Mouse (Mus musculus) activated CD4-positive, CD25-positive, alpha-beta regulatory T cell, adult 4 months (primary cell): ENCODE data around the gene Galk1. TPM values are rescaled to one million over a fixed set of nuclear protein-coding genes. Genes with fewer than 3 reads are reported as not detected.

Experiments used
- ATAC-seq: one replicate; pipeline ENCODE4 v1.8.0; 2017
- polyA plus RNA-seq, 2 experiments: library from polyadenylated mRNA; unstranded; fragments of 100-300 nt; shearing (Covaris generic); gene quantifications; one replicate each; pipeline ENCODE4 v1.2.1; 2017

Galk1 gene
- polyA plus RNA-seq, 2 experiments from 2014 or later = 23.0 to 25.3 TPM

DNA sequence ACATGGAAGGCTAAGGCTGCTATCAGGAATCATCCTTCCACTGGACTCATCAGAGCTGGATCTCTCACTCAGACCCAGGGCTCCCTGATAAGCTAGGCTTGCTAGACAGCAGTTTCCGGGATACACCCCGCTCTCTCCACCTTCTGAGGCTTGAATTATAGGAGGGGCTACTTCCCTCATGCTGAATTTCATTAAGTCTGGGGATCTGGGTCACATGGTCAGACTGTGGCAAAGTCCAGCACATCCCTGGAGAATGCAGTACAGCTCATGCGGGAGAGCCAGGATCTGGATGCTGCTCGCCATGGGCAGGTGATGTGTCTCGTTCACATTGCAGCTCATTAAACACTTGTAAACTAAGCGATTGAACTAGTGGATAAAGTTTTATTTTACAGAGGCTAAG lies 41.5 kb downstream of the Galk1 start:
- ATAC-seq = no peak

DNA sequence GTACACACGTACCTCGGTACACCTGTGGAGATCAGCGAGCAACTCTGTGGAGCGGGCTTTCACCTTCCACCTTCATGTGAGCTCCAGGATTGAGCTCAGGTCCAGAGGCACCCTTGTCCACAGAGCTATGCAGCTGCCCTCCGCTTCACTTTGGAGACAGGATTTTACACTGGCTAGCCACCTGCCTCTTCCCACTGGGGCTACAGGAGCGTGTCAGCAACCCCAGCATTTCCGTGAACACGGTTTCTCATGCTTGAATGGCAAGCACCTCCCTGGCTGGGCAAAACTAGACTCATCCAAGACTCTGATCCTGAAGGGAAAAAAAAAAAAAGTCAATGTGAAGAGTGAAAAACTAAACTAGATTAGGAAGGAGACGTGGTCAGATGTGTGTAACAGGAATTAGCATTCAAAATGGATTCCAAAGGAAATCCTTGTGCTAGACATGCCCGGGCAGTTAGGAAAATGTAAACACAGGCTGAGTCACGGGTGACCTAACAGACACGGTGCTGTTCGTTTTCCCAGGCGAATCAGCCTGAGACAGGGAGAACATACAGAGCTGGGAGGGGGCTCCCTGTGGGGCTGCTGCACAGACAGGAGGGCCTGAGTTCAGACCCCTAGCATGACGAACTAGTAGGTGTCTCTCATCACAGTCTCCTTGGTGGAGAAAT lies 42.4 kb downstream of the Galk1 start:
- no peak for ATAC-seq

DNA sequence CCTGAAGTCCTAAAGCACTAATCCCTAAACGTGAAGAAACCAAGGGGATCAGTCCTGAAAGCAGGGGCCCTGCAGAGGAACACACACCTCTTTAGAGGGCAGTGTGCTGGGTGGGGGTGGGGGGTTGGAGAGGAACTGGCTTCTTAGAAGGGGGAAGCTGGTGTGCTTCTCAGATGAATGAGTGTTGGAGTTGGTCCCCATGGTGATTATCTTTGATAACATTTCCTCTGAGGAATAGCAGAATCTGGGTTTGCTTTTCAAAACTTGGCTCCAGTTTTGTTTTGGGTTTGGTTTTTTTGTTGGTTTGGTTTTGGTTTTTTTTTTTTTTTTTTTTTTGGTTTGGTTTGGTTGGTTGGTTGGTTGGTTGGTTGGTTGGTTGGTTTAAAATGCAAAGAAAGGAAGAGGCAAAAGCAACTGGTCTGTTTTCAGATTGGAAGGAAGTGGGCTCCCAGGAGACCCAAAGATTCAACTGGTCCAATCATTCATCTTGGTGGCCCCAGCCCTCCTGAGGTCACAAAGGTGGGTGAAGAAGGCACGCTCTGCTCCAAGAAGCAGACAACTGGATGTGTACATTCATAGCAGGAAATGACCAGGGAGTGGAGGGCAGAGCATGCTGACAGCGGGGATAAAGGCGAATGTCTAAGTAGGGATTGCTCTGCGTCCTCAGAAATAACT lies 43.7 kb downstream of the Galk1 start:
- ATAC-seq = no peak

DNA sequence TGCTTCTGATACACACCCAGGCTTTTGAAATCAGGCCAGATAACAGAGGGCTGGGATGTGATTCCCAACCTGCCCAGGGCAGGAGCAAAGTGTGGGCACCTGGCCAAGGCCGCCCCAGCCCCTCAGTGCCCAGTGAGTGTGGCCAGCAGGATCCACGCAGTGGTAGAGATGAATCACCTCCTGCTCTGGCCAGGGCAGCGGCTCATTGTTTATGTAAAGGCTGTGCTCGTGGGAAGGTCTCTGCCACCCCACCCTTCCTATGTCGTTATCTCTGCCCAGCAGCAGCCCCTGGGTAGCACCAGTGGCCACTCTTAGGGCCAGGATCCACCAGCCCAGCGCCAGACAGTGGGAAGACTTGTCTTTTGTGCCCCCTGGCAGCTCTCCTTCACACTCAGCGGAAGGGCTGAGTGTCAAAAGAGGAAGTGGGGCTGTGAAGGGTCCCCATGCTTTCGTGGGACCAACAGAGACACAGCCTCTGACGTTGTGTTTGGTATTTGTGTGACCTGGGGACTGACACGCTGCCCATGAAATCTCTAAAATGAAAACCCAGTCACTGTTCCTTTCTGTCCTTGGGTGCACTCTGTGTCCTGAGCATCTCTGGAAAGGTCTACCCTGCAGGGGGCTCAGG lies 47.4 kb downstream of the Galk1 start:
- ATAC-seq = no peak

DNA sequence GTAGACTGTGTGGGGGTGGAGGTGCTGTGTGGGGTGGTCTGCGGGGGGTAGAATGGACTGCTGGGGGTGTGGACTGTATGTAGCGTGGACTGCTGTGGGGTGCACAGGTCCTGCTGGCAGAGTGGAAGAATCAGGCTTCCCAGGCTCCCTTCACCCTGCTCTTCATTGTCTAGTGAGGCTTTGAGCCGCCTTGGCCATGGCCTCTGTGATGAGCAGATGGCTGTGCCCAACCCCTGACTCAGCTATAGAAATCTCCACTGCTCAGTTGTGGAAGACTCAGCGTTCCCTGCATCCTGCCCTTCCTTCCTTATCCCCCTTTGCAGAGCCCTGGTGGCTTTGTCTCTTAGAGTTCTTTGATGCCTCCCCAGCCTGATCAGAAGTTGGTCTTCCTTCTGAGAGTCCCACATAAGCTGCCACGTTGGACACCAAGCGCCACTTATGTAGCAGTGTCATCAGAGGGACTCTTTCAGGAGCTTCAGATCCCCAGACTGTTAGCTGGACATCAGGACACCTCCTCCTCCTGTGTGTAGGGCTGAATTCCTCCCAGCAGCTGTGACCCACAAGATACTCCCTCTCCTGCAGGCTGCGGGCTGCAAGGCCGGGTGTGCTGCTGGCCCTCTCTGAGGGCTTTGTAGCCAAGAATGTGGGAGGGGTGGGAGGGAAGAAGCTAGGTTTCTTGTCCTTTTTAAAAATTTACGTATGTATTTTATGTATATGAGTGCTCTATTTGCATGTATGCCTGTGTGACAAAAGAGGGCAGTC lies 49.7 kb downstream of the Galk1 start:
- no peak for ATAC-seq

DNA sequence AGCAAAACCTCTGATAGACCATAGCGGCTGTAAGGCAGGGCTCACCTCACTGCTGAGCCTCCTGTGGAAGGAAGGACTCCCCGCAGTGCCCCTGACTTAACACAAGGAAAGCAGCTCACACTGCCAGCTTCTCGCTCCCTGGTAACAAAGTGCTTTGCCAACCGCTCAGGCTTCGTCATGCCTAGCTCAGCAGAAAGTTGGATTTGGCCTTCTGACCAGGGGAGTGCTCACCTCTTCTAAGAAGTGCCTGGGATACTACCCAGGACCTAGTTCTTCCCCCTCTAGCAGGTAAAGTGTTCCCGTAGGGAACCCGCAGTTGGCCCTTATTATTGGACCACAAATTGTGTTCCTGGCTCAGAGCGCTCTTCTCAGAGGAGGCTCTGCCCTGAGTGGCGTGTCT lies 53.5 kb downstream of the Galk1 start:
- ATAC-seq = no peak

Other genes starting within 250 kb of the Galk1 start
- gene Tmem94, start 247.3 kb downstream of the Galk1 start, polyA plus RNA-seq = 10 to 100 TPM in 1 of 2 experiments, 1 to 10 TPM in 1; 9.2 to 14.6 TPM
- under 1 TPM; 0.46 to 0.79 TPM for gene Caskin2, start 199.1 kb downstream of the Galk1 start, polyA plus RNA-seq
- gene Tsen54, start 198.0 kb downstream of the Galk1 start, polyA plus RNA-seq = 10 to 100 TPM in 1 of 2 experiments, 1 to 10 TPM in 1; 8.9 to 11.9 TPM
- gene Llgl2, start 188.7 kb downstream of the Galk1 start, polyA plus RNA-seq = 1 to 10 TPM; 6.3 TPM
- gene Myo15b, start 154.3 kb downstream of the Galk1 start, polyA plus RNA-seq = not detected
- 1 to 10 TPM in 1 of 2 experiments, under 1 TPM in 1; 0.89 to 1.2 TPM for gene Smim5, start 112.8 kb downstream of the Galk1 start, polyA plus RNA-seq
- gene Smim6, start 100.7 kb downstream of the Galk1 start, polyA plus RNA-seq = 1 to 10 TPM; 2.5 to 3.6 TPM
- gene Sap30bp, start 79.4 kb downstream of the Galk1 start, polyA plus RNA-seq = 10 to 100 TPM; 36.0 to 53.3 TPM
- 10 to 100 TPM; 12.1 to 22.5 TPM for gene Recql5, start 79.2 kb downstream of the Galk1 start, polyA plus RNA-seq
- not detected for gene Itgb4, start 38.0 kb downstream of the Galk1 start, polyA plus RNA-seq
- gene H3f3b, start 15.2 kb upstream of the Galk1 start, polyA plus RNA-seq = 1,000 to 10,000 TPM; 1,520 to 1,873 TPM
- 10 to 100 TPM; 10.4 to 12.3 TPM for gene Unk, start 17.6 kb upstream of the Galk1 start, polyA plus RNA-seq
- gene Unc13d, start 65.2 kb upstream of the Galk1 start, polyA plus RNA-seq = 100 to 1,000 TPM in 1 of 2 experiments, 10 to 100 TPM in 1; 68.6 to 116 TPM
- gene Wbp2, start 74.3 kb upstream of the Galk1 start, polyA plus RNA-seq = 100 to 1,000 TPM in 1 of 2 experiments, 10 to 100 TPM in 1; 85.4 to 142 TPM
- gene Trim47, start 114.5 kb upstream of the Galk1 start, polyA plus RNA-seq = not detected
- gene Trim65, start 118.4 kb upstream of the Galk1 start, polyA plus RNA-seq = 10 to 100 TPM; 10.7 to 11.9 TPM
- 10 to 100 TPM; 17.9 to 25.8 TPM for gene Mrpl38, start 126.1 kb upstream of the Galk1 start, polyA plus RNA-seq
- gene Fbf1, start 155.4 kb upstream of the Galk1 start, polyA plus RNA-seq = 1 to 10 TPM; 2.1 to 3.4 TPM
- gene Ten1, start 186.1 kb upstream of the Galk1 start, polyA plus RNA-seq = 10 to 100 TPM; 56.1 to 77.2 TPM
- 10 to 100 TPM; 10.0 to 11.7 TPM for gene Acox1, start 186.3 kb upstream of the Galk1 start, polyA plus RNA-seq
- not detected for gene Evpl, start 225.4 kb upstream of the Galk1 start, polyA plus RNA-seq